Mouse (Mus musculus) kidney, postnatal 25 days (tissue): ENCODE measurements at regions not wholly inside any gene's neighbourhood (a gene's known extent, or its start where the extent isn't known, plus 50 kb on each side); places are given as distances from the start of the nearest gene placed in this dataset.
"Not testable (repeated sequence)": the region's sequence is repeated elsewhere in the genome, so short reads cannot be mapped to it uniquely, and the experiment has no call there.

ENCODE experiments used
- DNase-seq, 2 experiments: peaks; one replicate each; pipeline ENCODE4 v3.0.0; 2021; ENCODE audit warnings: mixed read lengths in 2 of 2

- no peak for DNase-seq
Measured at GRCm38 (mm10) chr14:104410730-104411129, 57.1 kb downstream of the Pou4f1 start.

GRCm38 (mm10) chr14:104410292-104410691, 57.5 kb downstream of the Pou4f1 start:
- no peak for DNase-seq

- DNase-seq: peak in 1 of 2 experiments; percentile 2
Measured at GRCm38 (mm10) chr14:104406062-104406461, 61.7 kb downstream of the Pou4f1 start.

- DNase-seq: no peak
Measured at GRCm38 (mm10) chr14:104389297-104390071, 78.3 kb downstream of the Pou4f1 start.

- DNase-seq: no peak
Measured at GRCm38 (mm10) chr14:104388879-104389278, 78.9 kb downstream of the Pou4f1 start.

GRCm38 (mm10) chr14:104380986-104381385, 86.8 kb downstream of the Pou4f1 start:
- DNase-seq: no peak

GRCm38 (mm10) chr14:104372776-104373175, 95.0 kb downstream of the Pou4f1 start:
- DNase-seq: no peak

GRCm38 (mm10) chr14:104356636-104357035, 111.2 kb downstream of the Pou4f1 start:
- DNase-seq: no peak

GRCm38 (mm10) chr14:104336783-104337182, 131.0 kb downstream of the Pou4f1 start:
- DNase-seq: not testable (repeated sequence)

GRCm38 (mm10) chr14:104326089-104326488, 141.7 kb downstream of the Pou4f1 start:
- no peak for DNase-seq

- no peak for DNase-seq
Measured at GRCm38 (mm10) chr14:104300141-104300540, 167.7 kb downstream of the Pou4f1 start.

- DNase-seq: no peak
Measured at GRCm38 (mm10) chr14:104298312-104298711, 169.5 kb downstream of the Pou4f1 start.

GRCm38 (mm10) chr14:104297316-104298311, 170.2 kb downstream of the Pou4f1 start:
- no peak for DNase-seq

GRCm38 (mm10) chr14:104293814-104294213, 174.0 kb downstream of the Pou4f1 start:
- DNase-seq: no peak

- DNase-seq: no peak
Measured at GRCm38 (mm10) chr14:104293147-104293546, 174.7 kb downstream of the Pou4f1 start.

- no peak for DNase-seq
Measured at GRCm38 (mm10) chr14:104280353-104280752, 187.4 kb downstream of the Pou4f1 start.

- DNase-seq: no peak
Measured at GRCm38 (mm10) chr14:104279890-104280289, 187.9 kb downstream of the Pou4f1 start.

GRCm38 (mm10) chr14:104274752-104275151, 193.0 kb downstream of the Pou4f1 start:
- no peak for DNase-seq

GRCm38 (mm10) chr14:104264919-104265764, 202.7 kb downstream of the Pou4f1 start:
- no peak for DNase-seq

GRCm38 (mm10) chr14:104216965-104217364, 250.8 kb downstream of the Pou4f1 start:
- no peak for DNase-seq

- no peak for DNase-seq
Measured at GRCm38 (mm10) chr14:104210719-104211118, 257.1 kb downstream of the Pou4f1 start.

- DNase-seq: no peak
Measured at GRCm38 (mm10) chr14:104208855-104209254, 258.9 kb downstream of the Pou4f1 start.
